Mouse (Mus musculus): Measurements from ENCODE around the gene Samd4b. TPM values are rescaled to one million over a fixed set of nuclear protein-coding genes. Genes with fewer than 3 reads are reported as not detected.

Samd4b gene
- polyA plus RNA-seq, 1 experiment = 25.2 TPM

GRCm38 (mm10) chr7:28490903-28491302, 107.0 kb downstream of the Samd4b start:
- H3K4me1 ChIP-seq (ENCODE audit: control insufficient read depth, insufficient read depth, low read length) = no peaks in the 10 kb centered on the region
- no peak overlapping the region for H3K27ac ChIP-seq (ENCODE audit: control insufficient read depth, insufficient read depth, low read depth, low read length, poor library complexity)
- TF ChIP-seq CTCF (IDR thresholded peaks at IDR 0.05; ENCODE audit: control insufficient read depth, insufficient read depth, low read length) (no peak), POLR2A (IDR thresholded peaks at IDR 0.05; ENCODE audit: borderline replicate concordance, control insufficient read depth, low read depth, low read length) (no peak)
- no peak overlapping the region for H3K4me3 ChIP-seq (replicated peaks; ENCODE audit: control insufficient read depth, low read depth, low read length)
- WGBS = 44% methylated on average over 14 of the region's 14 CpGs

GRCm38 (mm10) chr7:28490410-28490809, 107.5 kb downstream of the Samd4b start:
- H3K4me1 ChIP-seq (ENCODE audit: control insufficient read depth, insufficient read depth, low read length) = no peaks in the 10 kb centered on the region
- no peak overlapping the region for H3K27ac ChIP-seq (ENCODE audit: control insufficient read depth, insufficient read depth, low read depth, low read length, poor library complexity)
- H3K4me3 ChIP-seq (replicated peaks; ENCODE audit: control insufficient read depth, low read depth, low read length) = no peak overlapping the region
- TF ChIP-seq CTCF (IDR thresholded peaks at IDR 0.05; ENCODE audit: control insufficient read depth, insufficient read depth, low read length) (peak; percentile 68), POLR2A (IDR thresholded peaks at IDR 0.05; ENCODE audit: borderline replicate concordance, control insufficient read depth, low read depth, low read length) (no peak)
- WGBS = 5% methylated on average over 10 of the region's 10 CpGs

GRCm38 (mm10) chr7:28488030-28488491, 109.9 kb downstream of the Samd4b start:
- H3K4me1 ChIP-seq (ENCODE audit: control insufficient read depth, insufficient read depth, low read length) = no peaks in the 10 kb centered on the region
- no peak overlapping the region for H3K4me3 ChIP-seq (replicated peaks; ENCODE audit: control insufficient read depth, low read depth, low read length)
- no peak overlapping the region for H3K27ac ChIP-seq (ENCODE audit: control insufficient read depth, insufficient read depth, low read depth, low read length, poor library complexity)
- WGBS = 12% methylated on average over 16 of the region's 16 CpGs
- TF ChIP-seq POLR2A (IDR thresholded peaks at IDR 0.05; ENCODE audit: borderline replicate concordance, control insufficient read depth, low read depth, low read length) = no peak
- no peak for TF ChIP-seq CTCF (IDR thresholded peaks at IDR 0.05; ENCODE audit: control insufficient read depth, insufficient read depth, low read length)

GRCm38 (mm10) chr7:28484192-28484591, 113.8 kb downstream of the Samd4b start:
- H3K27ac ChIP-seq (ENCODE audit: control insufficient read depth, insufficient read depth, low read depth, low read length, poor library complexity) = no peak overlapping the region
- WGBS = 59% methylated on average over 4 of the region's 4 CpGs
- no peaks in the 10 kb centered on the region for H3K4me1 ChIP-seq (ENCODE audit: control insufficient read depth, insufficient read depth, low read length)
- H3K4me3 ChIP-seq (replicated peaks; ENCODE audit: control insufficient read depth, low read depth, low read length) = no peak overlapping the region
- no peak for TF ChIP-seq POLR2A (IDR thresholded peaks at IDR 0.05; ENCODE audit: borderline replicate concordance, control insufficient read depth, low read depth, low read length)
- TF ChIP-seq CTCF (IDR thresholded peaks at IDR 0.05; ENCODE audit: control insufficient read depth, insufficient read depth, low read length) = no peak

- Histone ChIP-seq H3K4me1 (ENCODE audit: control insufficient read depth, insufficient read depth, low read length) (no peaks in the 10 kb centered on the region), H3K4me3 (replicated peaks; ENCODE audit: control insufficient read depth, low read depth, low read length) (no peak overlapping the region), H3K27ac (ENCODE audit: control insufficient read depth, insufficient read depth, low read depth, low read length, poor library complexity) (no peak overlapping the region)
- no peak for TF ChIP-seq POLR2A (IDR thresholded peaks at IDR 0.05; ENCODE audit: borderline replicate concordance, control insufficient read depth, low read depth, low read length)
- TF ChIP-seq CTCF (IDR thresholded peaks at IDR 0.05; ENCODE audit: control insufficient read depth, insufficient read depth, low read length) = no peak
- WGBS = 77% methylated on average over 11 of the region's 11 CpGs
These were observed 115.1 kb downstream of the Samd4b start for GRCm38 (mm10) chr7:28482854-28483253.

GRCm38 (mm10) chr7:28478854-28479253, 119.1 kb downstream of the Samd4b start:
- TF ChIP-seq CTCF (IDR thresholded peaks at IDR 0.05; ENCODE audit: control insufficient read depth, insufficient read depth, low read length) (no peak), POLR2A (IDR thresholded peaks at IDR 0.05; ENCODE audit: borderline replicate concordance, control insufficient read depth, low read depth, low read length) (no peak)
- Histone ChIP-seq H3K4me1 (ENCODE audit: control insufficient read depth, insufficient read depth, low read length) (no peaks in the 10 kb centered on the region), H3K27ac (ENCODE audit: control insufficient read depth, insufficient read depth, low read depth, low read length, poor library complexity) (no peak overlapping the region), H3K4me3 (replicated peaks; ENCODE audit: control insufficient read depth, low read depth, low read length) (no peak overlapping the region)
- WGBS = 3% methylated on average over 8 of the region's 8 CpGs

GRCm38 (mm10) chr7:28477363-28477762, 120.6 kb downstream of the Samd4b start:
- no peaks in the 10 kb centered on the region for H3K4me1 ChIP-seq (ENCODE audit: control insufficient read depth, insufficient read depth, low read length)
- TF ChIP-seq POLR2A (IDR thresholded peaks at IDR 0.05; ENCODE audit: borderline replicate concordance, control insufficient read depth, low read depth, low read length) (no peak), CTCF (IDR thresholded peaks at IDR 0.05; ENCODE audit: control insufficient read depth, insufficient read depth, low read length) (no peak)
- 88% methylated on average over 5 of the region's 5 CpGs for WGBS
- no peak overlapping the region for H3K27ac ChIP-seq (ENCODE audit: control insufficient read depth, insufficient read depth, low read depth, low read length, poor library complexity)
- H3K4me3 ChIP-seq (replicated peaks; ENCODE audit: control insufficient read depth, low read depth, low read length) = no peak overlapping the region

- H3K4me1 ChIP-seq (ENCODE audit: control insufficient read depth, insufficient read depth, low read length) = no peaks in the 10 kb centered on the region
- 89% methylated on average over 6 of the region's 6 CpGs for WGBS
- TF ChIP-seq CTCF (IDR thresholded peaks at IDR 0.05; ENCODE audit: control insufficient read depth, insufficient read depth, low read length) = no peak
- no peak for TF ChIP-seq POLR2A (IDR thresholded peaks at IDR 0.05; ENCODE audit: borderline replicate concordance, control insufficient read depth, low read depth, low read length)
- H3K27ac ChIP-seq (ENCODE audit: control insufficient read depth, insufficient read depth, low read depth, low read length, poor library complexity) = no peak overlapping the region
- no peak overlapping the region for H3K4me3 ChIP-seq (replicated peaks; ENCODE audit: control insufficient read depth, low read depth, low read length)
These were observed 121.8 kb downstream of the Samd4b start for GRCm38 (mm10) chr7:28476191-28476590.

- Histone ChIP-seq H3K27ac (ENCODE audit: control insufficient read depth, insufficient read depth, low read depth, low read length, poor library complexity) (no peak overlapping the region; the same call in 1 of the 2 replicates), H3K4me3 (replicated peaks; ENCODE audit: control insufficient read depth, low read depth, low read length) (peak overlapping the region; percentile 16), H3K4me1 (ENCODE audit: control insufficient read depth, insufficient read depth, low read length) (no peaks in the 10 kb centered on the region)
- WGBS = 15% methylated on average over 59 of the region's 63 CpGs
- TF ChIP-seq CTCF (IDR thresholded peaks at IDR 0.05; ENCODE audit: control insufficient read depth, insufficient read depth, low read length) (no peak), POLR2A (IDR thresholded peaks at IDR 0.05; ENCODE audit: borderline replicate concordance, control insufficient read depth, low read depth, low read length) (no peak)
These were observed 130.7 kb downstream of the Samd4b start for GRCm38 (mm10) chr7:28467213-28467751.

Data from bone marrow, adult 2 months (tissue).